Mouse (Mus musculus) neural tube, embryonic 15.5 days (tissue): ENCODE measurements around the gene Mc3r. TPM values are rescaled to one million over a fixed set of nuclear protein-coding genes. Genes with fewer than 3 reads are reported as not detected.

Experiments
- ATAC-seq: fragments of 200-750 bp; cut with Nextera tagmentation; 2 replicates; pipeline ENCODE4 v1.8.0; 2017; ENCODE audit warnings: mild to moderate bottlenecking, moderate TSS enrichment, moderate library complexity; ENCODE audit not compliant: low FRiP score
- H3K27ac ChIP-seq: fragments of 300-500 bp; sonication (generic); replicated peaks from 2 replicates; pipeline ENCODE4 v1.5.1; 2015; ENCODE audit warnings: mild to moderate bottlenecking, inconsistent platforms
- H3K27me3 ChIP-seq: fragments of 300-500 bp; sonication (generic); replicated peaks from 2 replicates; pipeline ENCODE4 v1.6.1; 2015; ENCODE audit warnings: inconsistent platforms
- H3K36me3 ChIP-seq: fragments of 300-500 bp; sonication (generic); 2 replicates; pipeline ENCODE4 v1.6.1; 2015; ENCODE audit warnings: inconsistent platforms
- H3K4me1 ChIP-seq: fragments of 300-500 bp; sonication (generic); 2 replicates; pipeline ENCODE4 v1.6.1; 2015; ENCODE audit warnings: inconsistent platforms
- H3K4me2 ChIP-seq: fragments of 300-500 bp; sonication (generic); 2 replicates; pipeline ENCODE4 v1.6.1; 2015; ENCODE audit warnings: inconsistent platforms, mild to moderate bottlenecking, moderate library complexity
- H3K4me3 ChIP-seq: fragments of 300-500 bp; sonication (generic); replicated peaks from 2 replicates; pipeline ENCODE4 v1.5.1; 2015; ENCODE audit warnings: mild to moderate bottlenecking, inconsistent platforms
- H3K9ac ChIP-seq: fragments of 300-500 bp; sonication (generic); replicated peaks from 2 replicates; pipeline ENCODE4 v1.6.1; 2015; ENCODE audit warnings: mild to moderate bottlenecking, inconsistent platforms
- H3K9me3 ChIP-seq: fragments of 300-500 bp; sonication (generic); replicated peaks from 2 replicates; pipeline ENCODE4 v1.6.1; 2016; ENCODE audit warnings: inconsistent platforms
- WGBS: fragments of 180-500 bp; shearing (Covaris S2); methylation state at CpG from one replicate; pipeline ENCODE4 v1.1.7; 2015; ENCODE audit warnings: mixed read lengths; 5-methylcytosine and 5-hydroxymethylcytosine counted together
- polyA plus RNA-seq: library from polyadenylated mRNA; unstranded; fragments of >200 nt; fragmentation: Nextera tagmentation; extraction: Ambion mirVana; gene quantifications from 2 replicates; pipeline ENCODE4 v1.2.1, GENCODE M21; 2015

The Mc3r gene
- polyA plus RNA-seq, 1 experiment from 2014 or later, result 0.26 TPM

DNA sequence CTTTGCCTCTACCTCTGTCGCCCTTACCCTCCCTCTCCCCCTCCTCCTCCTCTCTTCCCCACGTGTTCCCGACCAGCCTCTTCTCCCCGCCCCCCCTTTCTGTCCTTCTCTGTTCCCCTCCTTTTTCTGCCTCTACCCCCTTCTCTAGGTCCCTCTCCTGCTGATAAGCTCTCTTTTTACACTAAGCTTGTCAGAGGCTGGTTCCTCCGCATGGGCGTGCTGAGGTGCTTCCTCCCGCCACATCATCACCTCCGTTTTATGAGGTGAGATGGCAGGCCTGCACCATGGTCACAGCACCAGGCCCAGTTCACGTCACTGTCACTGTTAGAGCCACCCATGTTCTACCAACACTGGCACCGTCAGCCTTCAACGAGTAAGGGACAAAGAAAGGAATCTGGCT, 40.7 kb downstream of the Mc3r start:
- WGBS, result 45% methylated on average over 10 of the region's 11 CpGs
- no peak overlapping the region for H3K4me3 ChIP-seq
- no peak overlapping the region for H3K9ac ChIP-seq
- H3K4me1 ChIP-seq, result peaks cover 9% of the 10 kb centered on the region
- no peak overlapping the region for H3K4me2 ChIP-seq
- ATAC-seq, result no peak
- H3K27me3 ChIP-seq, result no peaks in the 10 kb centered on the region
- H3K9me3 ChIP-seq, result no peaks in the 10 kb centered on the region
- no peaks in the 10 kb centered on the region for H3K36me3 ChIP-seq
- H3K27ac ChIP-seq, result no peak overlapping the region

- peaks cover 9% of the 10 kb centered on the region for H3K4me1 ChIP-seq
- no peaks in the 10 kb centered on the region for H3K27me3 ChIP-seq
- no peaks in the 10 kb centered on the region for H3K36me3 ChIP-seq
- WGBS, result 13% methylated on average over 1 of the region's 1 CpGs
- H3K9me3 ChIP-seq, result no peaks in the 10 kb centered on the region
- no peak overlapping the region for H3K4me2 ChIP-seq
- H3K9ac ChIP-seq, result no peak overlapping the region
- no peak overlapping the region for H3K27ac ChIP-seq
- ATAC-seq, result no peak
- no peak overlapping the region for H3K4me3 ChIP-seq
Measured at GRCm38 (mm10) chr2:172289632-172290031, 41.3 kb downstream of the Mc3r start.

- H3K36me3 ChIP-seq, result no peaks in the 10 kb centered on the region
- ATAC-seq, result no peak
- no peaks in the 10 kb centered on the region for H3K27me3 ChIP-seq
- H3K4me3 ChIP-seq, result no peak overlapping the region
- H3K4me2 ChIP-seq, result no peak overlapping the region
- no peak overlapping the region for H3K27ac ChIP-seq
- H3K9ac ChIP-seq, result no peak overlapping the region
- peaks cover 9% of the 10 kb centered on the region for H3K4me1 ChIP-seq
- no peaks in the 10 kb centered on the region for H3K9me3 ChIP-seq
- WGBS, result 87% methylated on average over 11 of the region's 11 CpGs
Measured at GRCm38 (mm10) chr2:172290474-172290873, 42.2 kb downstream of the Mc3r start.

- H3K4me1 ChIP-seq, result peaks cover 9% of the 10 kb centered on the region
- no peak overlapping the region for H3K9ac ChIP-seq
- no peak overlapping the region for H3K4me3 ChIP-seq
- WGBS, result 91% methylated on average over 7 of the region's 7 CpGs
- no peak overlapping the region for H3K27ac ChIP-seq
- no peaks in the 10 kb centered on the region for H3K9me3 ChIP-seq
- no peaks in the 10 kb centered on the region for H3K27me3 ChIP-seq
- ATAC-seq, result no peak
- no peaks in the 10 kb centered on the region for H3K36me3 ChIP-seq
- H3K4me2 ChIP-seq, result no peak overlapping the region
Measured at GRCm38 (mm10) chr2:172291025-172291424, 42.7 kb downstream of the Mc3r start.

GRCm38 (mm10) chr2:172291755-172292524, 43.6 kb downstream of the Mc3r start:
- Histone ChIP-seq H3K4me2 (no peak overlapping the region), H3K36me3 (no peaks in the 10 kb centered on the region), H3K4me3 (no peak overlapping the region), H3K9ac (no peak overlapping the region), H3K27ac (no peak overlapping the region), H3K4me1 (peaks cover 9% of the 10 kb centered on the region), H3K9me3 (no peaks in the 10 kb centered on the region), H3K27me3 (no peaks in the 10 kb centered on the region)
- no peak for ATAC-seq
- 93% methylated on average over 14 of the region's 14 CpGs for WGBS

GRCm38 (mm10) chr2:172292525-172293405, 44.5 kb downstream of the Mc3r start:
- H3K36me3 ChIP-seq, result no peaks in the 10 kb centered on the region
- no peaks in the 10 kb centered on the region for H3K9me3 ChIP-seq
- H3K4me2 ChIP-seq, result no peak overlapping the region
- H3K4me1 ChIP-seq, result peaks cover 9% of the 10 kb centered on the region
- no peak; the same call in 1 of the 2 replicates for ATAC-seq
- H3K27ac ChIP-seq, result peak overlapping the region; percentile 51; the same call in 1 of the 2 replicates
- no peaks in the 10 kb centered on the region for H3K27me3 ChIP-seq
- H3K4me3 ChIP-seq, result no peak overlapping the region
- WGBS, result 54% methylated on average over 14 of the region's 14 CpGs
- H3K9ac ChIP-seq, result no peak overlapping the region; the same call in 1 of the 2 replicates

DNA sequence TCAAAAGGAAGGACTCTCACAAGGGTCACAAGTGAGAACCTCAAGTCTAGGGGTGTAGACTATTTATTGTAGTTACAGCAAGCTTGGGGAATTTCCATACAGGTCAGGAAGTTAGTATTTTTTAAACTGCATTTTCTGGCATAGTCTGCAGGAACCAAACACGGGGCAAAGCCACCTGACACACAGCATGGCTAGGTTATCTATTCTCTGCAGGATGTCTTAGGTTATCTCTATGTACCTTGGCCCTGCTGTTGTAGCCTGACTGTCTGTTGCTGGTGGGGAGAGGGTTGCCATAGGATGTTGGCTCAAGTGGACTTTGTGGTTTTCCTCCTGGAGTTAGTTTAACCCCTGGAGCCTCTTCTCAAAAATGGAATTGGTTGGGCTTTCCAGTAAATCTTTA, 49.8 kb downstream of the Mc3r start:
- H3K4me3 ChIP-seq, result no peak overlapping the region
- no peak overlapping the region for H3K9ac ChIP-seq
- H3K36me3 ChIP-seq, result no peaks in the 10 kb centered on the region
- ATAC-seq, result no peak
- H3K9me3 ChIP-seq, result no peaks in the 10 kb centered on the region
- H3K27me3 ChIP-seq, result no peaks in the 10 kb centered on the region
- peaks cover 16% of the 10 kb centered on the region for H3K4me1 ChIP-seq
- no peak overlapping the region for H3K27ac ChIP-seq
- WGBS, result 70% methylated on average over 1 of the region's 1 CpGs
- no peak overlapping the region for H3K4me2 ChIP-seq

- H3K4me3 ChIP-seq, result no peak overlapping the region
- no peaks in the 10 kb centered on the region for H3K9me3 ChIP-seq
- no peak overlapping the region for H3K9ac ChIP-seq
- no peaks in the 10 kb centered on the region for H3K36me3 ChIP-seq
- WGBS, result 50% methylated on average over 1 of the region's 1 CpGs
- H3K4me2 ChIP-seq, result no peak overlapping the region
- H3K27me3 ChIP-seq, result no peaks in the 10 kb centered on the region
- no peak for ATAC-seq
- H3K27ac ChIP-seq, result no peak overlapping the region
- peaks cover 14% of the 10 kb centered on the region for H3K4me1 ChIP-seq
Measured at GRCm38 (mm10) chr2:172298542-172298941, 50.2 kb downstream of the Mc3r start.

GRCm38 (mm10) chr2:172299126-172299921, 51.0 kb downstream of the Mc3r start:
- Histone ChIP-seq H3K4me2 (no peak overlapping the region), H3K9me3 (no peaks in the 10 kb centered on the region), H3K4me3 (no peak overlapping the region), H3K27me3 (no peaks in the 10 kb centered on the region), H3K4me1 (peaks cover 14% of the 10 kb centered on the region), H3K36me3 (no peaks in the 10 kb centered on the region), H3K27ac (peak overlapping the region; percentile 42), H3K9ac (no peak overlapping the region)
- ATAC-seq, result peak; percentile 47; the same call in 1 of the 2 replicates
- 7% methylated on average over 14 of the region's 14 CpGs for WGBS
